Mouse (Mus musculus) kidney, adult 9 months (tissue): ENCODE measurements at regions not wholly inside any gene's neighbourhood (a gene's known extent, or its start where the extent isn't known, plus 50 kb on each side); places are given as distances from the start of the nearest gene placed in this dataset.

Source experiments
- DNase-seq: peaks from one replicate; pipeline ENCODE4 v3.0.0; 2022

DNA sequence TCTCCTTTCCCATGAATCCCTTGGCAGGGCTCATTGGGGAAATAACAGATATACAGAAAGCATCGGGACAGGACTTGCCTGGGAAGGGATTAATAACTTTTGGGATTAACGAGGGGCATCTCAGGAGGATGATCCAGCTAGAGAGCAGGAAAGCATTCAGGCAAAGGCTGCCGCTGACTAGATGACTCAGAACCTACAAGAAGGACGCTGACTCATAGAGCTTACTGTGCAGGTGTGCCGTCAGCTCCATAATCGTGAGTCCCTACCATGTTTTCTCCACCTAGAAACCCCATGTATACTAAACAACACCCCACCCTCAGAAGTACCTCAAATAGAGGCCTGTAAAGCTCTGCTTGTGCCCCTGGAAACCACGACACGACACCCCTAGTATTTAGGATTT is 50.9 kb upstream of the Tenm4 start:
- no peak for DNase-seq
